Mouse (Mus musculus): ENCODE data around the gene Zmiz1. TPM values are rescaled to one million over a fixed set of nuclear protein-coding genes. Genes with fewer than 3 reads are reported as not detected.
A peak's percentile ranks its signal among the peaks of the same experiment; 100 is the strongest.

Gene Zmiz1
- polyA plus RNA-seq, 1 experiment from 2014 or later, result 21.2 TPM

- Histone ChIP-seq H3K9ac (ENCODE audit: low read depth, low read length) (no peak overlapping the region), H3K4me2 (ENCODE audit: low read depth, low read length) (no peak overlapping the region), H3K4me3 (ENCODE audit: low read length) (no peak overlapping the region), H3K9me3 (ENCODE audit: control insufficient read depth, low read length) (no peaks in the 10 kb centered on the region), H3K27me3 (replicated peaks; ENCODE audit: control insufficient read depth, insufficient read depth, low read length) (no peaks in the 10 kb centered on the region), H3K4me1 (ENCODE audit: control insufficient read depth, insufficient read depth, low read length) (peaks cover 31% of the 10 kb centered on the region), H3K27ac (ENCODE audit: low read length) (no peak overlapping the region), H3K36me3 (ENCODE audit: control insufficient read depth, insufficient read depth, low read length) (no peaks in the 10 kb centered on the region)
- ATAC-seq, result no peak
- WGBS, result 67% methylated on average over 12 of the region's 12 CpGs
Measured at GRCm38 (mm10) chr14:25599934-25600333, 140.9 kb downstream of the Zmiz1 start.

GRCm38 (mm10) chr14:25600358-25600757 is 141.4 kb downstream of the Zmiz1 start:
- no peak overlapping the region for H3K4me2 ChIP-seq (ENCODE audit: low read depth, low read length)
- H3K27ac ChIP-seq (ENCODE audit: low read length), result no peak overlapping the region
- no peaks in the 10 kb centered on the region for H3K36me3 ChIP-seq (ENCODE audit: control insufficient read depth, insufficient read depth, low read length)
- peaks cover 30% of the 10 kb centered on the region for H3K4me1 ChIP-seq (ENCODE audit: control insufficient read depth, insufficient read depth, low read length)
- H3K9me3 ChIP-seq (ENCODE audit: control insufficient read depth, low read length), result no peaks in the 10 kb centered on the region
- no peak for ATAC-seq
- 77% methylated on average over 7 of the region's 7 CpGs for WGBS
- H3K9ac ChIP-seq (ENCODE audit: low read depth, low read length), result no peak overlapping the region
- no peak overlapping the region for H3K4me3 ChIP-seq (ENCODE audit: low read length)
- no peaks in the 10 kb centered on the region for H3K27me3 ChIP-seq (replicated peaks; ENCODE audit: control insufficient read depth, insufficient read depth, low read length)

- peaks cover 30% of the 10 kb centered on the region for H3K4me1 ChIP-seq (ENCODE audit: control insufficient read depth, insufficient read depth, low read length)
Measured at GRCm38 (mm10) chr14:25600951-25601350, 142.0 kb downstream of the Zmiz1 start.

GRCm38 (mm10) chr14:25602018-25602417 is 143.0 kb downstream of the Zmiz1 start:
- 72% methylated on average over 2 of the region's 2 CpGs for WGBS
- Histone ChIP-seq H3K9me3 (ENCODE audit: control insufficient read depth, low read length) (no peaks in the 10 kb centered on the region), H3K27ac (ENCODE audit: low read length) (no peak overlapping the region), H3K4me2 (ENCODE audit: low read depth, low read length) (no peak overlapping the region), H3K4me1 (ENCODE audit: control insufficient read depth, insufficient read depth, low read length) (peaks cover 39% of the 10 kb centered on the region), H3K9ac (ENCODE audit: low read depth, low read length) (no peak overlapping the region), H3K27me3 (replicated peaks; ENCODE audit: control insufficient read depth, insufficient read depth, low read length) (no peaks in the 10 kb centered on the region), H3K4me3 (ENCODE audit: low read length) (no peak overlapping the region), H3K36me3 (ENCODE audit: control insufficient read depth, insufficient read depth, low read length) (no peaks in the 10 kb centered on the region)
- ATAC-seq, result no peak

More at GRCm38 (mm10) chr14:25600951-25601350, 142.0 kb downstream of the Zmiz1 start:
- no peaks in the 10 kb centered on the region for H3K27me3 ChIP-seq (replicated peaks; ENCODE audit: control insufficient read depth, insufficient read depth, low read length)
- no peaks in the 10 kb centered on the region for H3K36me3 ChIP-seq (ENCODE audit: control insufficient read depth, insufficient read depth, low read length)
- H3K9me3 ChIP-seq (ENCODE audit: control insufficient read depth, low read length), result no peaks in the 10 kb centered on the region
- H3K4me2 ChIP-seq (ENCODE audit: low read depth, low read length), result no peak overlapping the region
- no peak for ATAC-seq
- H3K9ac ChIP-seq (ENCODE audit: low read depth, low read length), result no peak overlapping the region
- H3K27ac ChIP-seq (ENCODE audit: low read length), result no peak overlapping the region
- H3K4me3 ChIP-seq (ENCODE audit: low read length), result no peak overlapping the region
- WGBS, result 50% methylated on average over 2 of the region's 2 CpGs

GRCm38 (mm10) chr14:25604395-25605142 is 145.6 kb downstream of the Zmiz1 start:
- 25% methylated on average over 18 of the region's 18 CpGs for WGBS
- Histone ChIP-seq H3K4me1 (ENCODE audit: control insufficient read depth, insufficient read depth, low read length) (peaks cover 53% of the 10 kb centered on the region), H3K27me3 (replicated peaks; ENCODE audit: control insufficient read depth, insufficient read depth, low read length) (no peaks in the 10 kb centered on the region), H3K9ac (ENCODE audit: low read depth, low read length) (no peak overlapping the region), H3K4me3 (ENCODE audit: low read length) (no peak overlapping the region), H3K4me2 (ENCODE audit: low read depth, low read length) (no peak overlapping the region), H3K27ac (ENCODE audit: low read length) (no peak overlapping the region), H3K9me3 (ENCODE audit: control insufficient read depth, low read length) (no peaks in the 10 kb centered on the region), H3K36me3 (ENCODE audit: control insufficient read depth, insufficient read depth, low read length) (no peaks in the 10 kb centered on the region)
- ATAC-seq, result no peak

GRCm38 (mm10) chr14:25606372-25607140 is 147.6 kb downstream of the Zmiz1 start:
- peak; percentile 57 for ATAC-seq
- Histone ChIP-seq H3K9me3 (ENCODE audit: control insufficient read depth, low read length) (no peaks in the 10 kb centered on the region), H3K4me3 (ENCODE audit: low read length) (peak overlapping the region; percentile 77), H3K4me2 (ENCODE audit: low read depth, low read length) (peak overlapping the region; percentile 99), H3K27ac (ENCODE audit: low read length) (peak overlapping the region; percentile 88), H3K36me3 (ENCODE audit: control insufficient read depth, insufficient read depth, low read length) (no peaks in the 10 kb centered on the region), H3K9ac (ENCODE audit: low read depth, low read length) (peak overlapping the region; percentile 90), H3K27me3 (replicated peaks; ENCODE audit: control insufficient read depth, insufficient read depth, low read length) (no peaks in the 10 kb centered on the region), H3K4me1 (ENCODE audit: control insufficient read depth, insufficient read depth, low read length) (peaks cover 62% of the 10 kb centered on the region)
- 4% methylated on average over 31 of the region's 31 CpGs for WGBS

GRCm38 (mm10) chr14:25607141-25607967 is 148.4 kb downstream of the Zmiz1 start:
- peak overlapping the region; percentile 77 for H3K4me3 ChIP-seq (ENCODE audit: low read length)
- peak overlapping the region; percentile 90 for H3K9ac ChIP-seq (ENCODE audit: low read depth, low read length)
- no peaks in the 10 kb centered on the region for H3K27me3 ChIP-seq (replicated peaks; ENCODE audit: control insufficient read depth, insufficient read depth, low read length)
- WGBS, result under 1% methylated on average over 85 of the region's 103 CpGs
- H3K36me3 ChIP-seq (ENCODE audit: control insufficient read depth, insufficient read depth, low read length), result no peaks in the 10 kb centered on the region
- no peaks in the 10 kb centered on the region for H3K9me3 ChIP-seq (ENCODE audit: control insufficient read depth, low read length)
- peaks cover 66% of the 10 kb centered on the region for H3K4me1 ChIP-seq (ENCODE audit: control insufficient read depth, insufficient read depth, low read length)
- H3K27ac ChIP-seq (ENCODE audit: low read length), result peak overlapping the region; percentile 88
- H3K4me2 ChIP-seq (ENCODE audit: low read depth, low read length), result peak overlapping the region; percentile 99
- ATAC-seq, result peak; percentile 21

- H3K4me1 ChIP-seq (ENCODE audit: control insufficient read depth, insufficient read depth, low read length), result peaks cover 68% of the 10 kb centered on the region
Measured at GRCm38 (mm10) chr14:25607968-25608491, 149.0 kb downstream of the Zmiz1 start.

GRCm38 (mm10) chr14:25608618-25609017 is 149.6 kb downstream of the Zmiz1 start:
- H3K4me1 ChIP-seq (ENCODE audit: control insufficient read depth, insufficient read depth, low read length), result peaks cover 67% of the 10 kb centered on the region
- no peaks in the 10 kb centered on the region for H3K9me3 ChIP-seq (ENCODE audit: control insufficient read depth, low read length)
- 30% methylated on average over 4 of the region's 4 CpGs for WGBS
- ATAC-seq, result no peak
- H3K27me3 ChIP-seq (replicated peaks; ENCODE audit: control insufficient read depth, insufficient read depth, low read length), result no peaks in the 10 kb centered on the region
- peak overlapping the region; percentile 88 for H3K27ac ChIP-seq (ENCODE audit: low read length)
- H3K9ac ChIP-seq (ENCODE audit: low read depth, low read length), result peak overlapping the region; percentile 90
- peak overlapping the region; percentile 99 for H3K4me2 ChIP-seq (ENCODE audit: low read depth, low read length)
- H3K4me3 ChIP-seq (ENCODE audit: low read length), result peak overlapping the region; percentile 77
- H3K36me3 ChIP-seq (ENCODE audit: control insufficient read depth, insufficient read depth, low read length), result no peaks in the 10 kb centered on the region

More at GRCm38 (mm10) chr14:25607968-25608491, 149.0 kb downstream of the Zmiz1 start:
- peak overlapping the region; percentile 99 for H3K4me2 ChIP-seq (ENCODE audit: low read depth, low read length)
- peak overlapping the region; percentile 88 for H3K27ac ChIP-seq (ENCODE audit: low read length)
- under 1% methylated on average over 52 of the region's 53 CpGs for WGBS
- peak overlapping the region; percentile 77 for H3K4me3 ChIP-seq (ENCODE audit: low read length)
- H3K27me3 ChIP-seq (replicated peaks; ENCODE audit: control insufficient read depth, insufficient read depth, low read length), result no peaks in the 10 kb centered on the region
- peak; percentile 51 for ATAC-seq
- no peaks in the 10 kb centered on the region for H3K9me3 ChIP-seq (ENCODE audit: control insufficient read depth, low read length)
- H3K9ac ChIP-seq (ENCODE audit: low read depth, low read length), result peak overlapping the region; percentile 90
- H3K36me3 ChIP-seq (ENCODE audit: control insufficient read depth, insufficient read depth, low read length), result no peaks in the 10 kb centered on the region
